Mouse (Mus musculus) heart, adult 18-20 months (tissue): ENCODE data around the gene Garnl3. TPM values are rescaled to one million over a fixed set of nuclear protein-coding genes. Genes with fewer than 3 reads are reported as not detected.
"Not testable (repeated sequence)": the region's sequence is repeated elsewhere in the genome, so short reads cannot be mapped to it uniquely, and the experiment has no call there.

Experiments used
- DNase-seq, 2 experiments: peaks; one replicate each; pipeline ENCODE4 v3.0.0; 2021 to 2022; ENCODE audit warnings: mixed read lengths in 1 of 2
- total RNA-seq, 2 experiments: library from RNA; stranded (reverse); gene quantifications; 2 replicates each; pipeline ENCODE4 v1.2.3; 2021

Garnl3 gene
- total RNA-seq, 2 experiments from 2014 or later: 2.2 to 2.6 TPM

GRCm38 (mm10) chr2:33025040-33025439 is 106.4 kb downstream of the Garnl3 start:
- peak in 1 of 2 experiments; percentile 41 for DNase-seq

DNA sequence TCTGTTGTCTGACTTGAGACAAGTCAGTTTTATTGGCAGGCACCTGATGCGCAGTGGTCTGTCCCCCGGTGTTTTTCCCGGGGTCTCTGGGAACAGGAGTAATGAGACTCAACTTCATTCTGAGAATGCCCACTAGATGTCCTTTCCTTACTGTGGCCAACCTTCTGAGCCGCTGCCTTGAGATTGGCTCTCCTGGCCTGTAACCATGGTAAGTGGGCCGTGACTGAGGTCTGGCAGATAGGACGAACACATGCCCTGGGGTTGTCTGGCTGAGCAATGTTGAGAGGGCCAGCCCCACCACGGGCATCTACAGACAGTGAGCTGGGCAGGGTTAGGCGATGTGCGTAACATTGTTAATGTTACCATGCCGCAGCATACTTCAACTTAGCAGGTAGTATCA is 106.9 kb downstream of the Garnl3 start:
- peak; percentile 25 to 50 for DNase-seq

DNA sequence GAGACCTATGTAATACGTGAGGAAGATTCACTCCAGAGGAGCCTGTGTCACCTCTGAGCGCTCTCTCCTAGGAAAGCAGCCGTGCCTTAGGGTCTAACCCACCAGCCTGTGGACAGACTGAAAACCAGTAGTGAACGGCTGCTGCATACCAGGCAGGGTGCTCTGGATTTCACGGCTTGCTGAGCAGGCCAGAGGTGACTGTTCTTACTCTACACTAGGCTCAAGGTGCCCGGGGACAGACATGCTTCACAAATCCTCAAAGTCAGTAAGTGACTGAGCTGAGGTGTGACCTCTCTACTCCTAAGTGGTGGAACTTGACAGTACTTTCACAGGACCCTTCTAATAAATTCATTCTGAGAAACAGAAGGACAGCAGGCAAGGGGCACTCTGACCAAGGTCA is 108.6 kb downstream of the Garnl3 start:
- DNase-seq: no peak

DNA sequence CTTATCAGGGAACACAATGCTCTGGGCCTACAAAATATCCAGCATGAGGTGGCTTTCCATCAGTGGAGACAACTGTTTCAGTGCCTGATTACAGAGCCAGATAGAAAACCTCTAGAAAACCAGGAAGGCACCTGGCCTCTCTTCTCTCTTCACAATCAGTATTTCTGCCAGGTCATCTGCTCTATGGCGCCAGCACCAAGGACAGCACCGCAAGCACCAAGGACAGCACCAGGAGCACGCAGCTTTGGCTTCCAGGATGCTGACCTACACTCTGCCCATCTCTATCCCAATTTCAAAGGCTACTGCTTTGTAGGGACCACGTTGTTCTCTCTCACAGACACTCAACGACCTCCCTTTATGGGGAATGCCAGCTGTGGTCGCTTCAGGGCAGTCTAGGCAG is 113.4 kb downstream of the Garnl3 start:
- peak; percentile 31 to 75 for DNase-seq

GRCm38 (mm10) chr2:33017191-33017590 is 114.3 kb downstream of the Garnl3 start:
- no peak for DNase-seq

DNA sequence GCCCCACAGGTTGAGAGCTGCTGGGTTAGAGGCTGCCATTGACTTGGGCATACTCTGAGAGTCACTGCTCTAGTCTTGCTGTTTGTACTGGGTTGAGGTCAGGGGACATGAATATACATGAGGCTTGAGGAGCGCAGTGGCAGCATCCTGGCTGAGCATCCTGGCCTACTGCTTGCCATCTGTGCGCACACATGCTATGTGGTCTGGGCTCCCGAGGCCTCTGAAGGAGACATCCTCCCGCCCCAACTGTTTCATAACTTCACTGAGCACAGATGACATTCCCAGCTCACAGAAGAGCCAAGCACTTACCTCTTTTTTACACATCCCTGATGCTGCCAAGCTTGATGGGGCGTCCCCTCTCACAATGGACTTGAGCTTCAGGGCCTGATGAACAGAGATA is 116.6 kb downstream of the Garnl3 start:
- DNase-seq: no peak

GRCm38 (mm10) chr2:33009055-33009454 is 122.4 kb downstream of the Garnl3 start:
- not testable (repeated sequence) for DNase-seq

DNA sequence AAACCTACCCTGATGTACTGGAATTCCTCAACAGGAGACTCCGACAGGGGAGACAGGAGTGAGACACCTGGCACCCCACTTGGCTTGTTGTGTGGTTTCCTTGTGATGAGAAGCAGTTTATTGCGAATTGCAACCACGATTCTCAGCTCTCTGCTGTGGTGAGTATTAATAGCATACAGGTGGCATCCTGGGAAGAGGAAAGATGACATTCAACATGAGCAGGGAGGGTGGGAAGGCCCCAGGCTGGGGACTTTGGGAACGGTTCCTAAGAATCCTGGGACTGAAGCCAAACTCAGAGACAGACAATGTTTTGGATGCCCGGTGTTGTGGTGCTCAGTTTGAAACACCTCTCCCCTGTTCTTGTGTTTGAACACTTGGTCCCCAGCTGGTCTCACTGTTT is 126.4 kb downstream of the Garnl3 start:
- DNase-seq: peak; percentile 12 to 15

DNA sequence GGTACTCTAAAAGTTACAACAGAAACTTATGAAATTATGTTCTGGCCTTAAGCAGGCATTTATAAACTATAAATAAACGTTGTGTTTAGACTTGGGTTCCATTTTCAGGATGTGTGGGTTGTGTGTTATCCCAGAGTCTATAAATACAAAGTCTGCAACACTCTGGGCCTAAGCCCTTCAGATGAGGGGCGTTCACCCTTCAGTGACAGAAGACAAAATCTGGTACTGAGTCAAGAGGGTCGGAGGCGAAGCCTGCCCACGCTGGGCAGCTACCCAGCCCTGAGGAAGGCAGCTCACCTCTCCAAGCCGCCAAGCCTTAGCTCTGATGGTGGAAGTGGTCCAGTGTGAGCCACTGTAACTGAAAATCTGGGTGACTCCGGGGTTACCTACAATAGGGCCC is 129.3 kb downstream of the Garnl3 start:
- DNase-seq: no peak

GRCm38 (mm10) chr2:32999752-33000151 is 131.7 kb downstream of the Garnl3 start:
- no peak for DNase-seq

DNA sequence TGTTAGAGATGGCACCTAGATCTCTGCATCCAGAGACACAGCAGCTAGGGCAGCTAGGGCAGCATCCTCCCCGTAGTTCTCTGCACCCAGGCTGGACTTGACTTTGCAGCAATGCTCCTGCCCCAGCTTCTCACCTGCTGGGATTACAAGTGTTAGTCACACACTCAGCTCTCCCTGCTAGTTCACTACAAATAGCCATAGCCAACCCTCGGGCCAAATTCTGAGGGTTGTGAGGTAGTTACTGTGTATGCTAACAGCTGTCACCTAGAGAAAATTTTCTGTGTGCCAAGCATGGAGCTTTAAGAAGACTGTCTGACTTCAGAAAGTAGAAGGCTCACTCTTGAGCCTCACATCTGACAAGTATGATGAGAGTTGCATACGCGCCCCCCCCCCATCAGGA is 133.7 kb downstream of the Garnl3 start:
- no peak for DNase-seq

DNA sequence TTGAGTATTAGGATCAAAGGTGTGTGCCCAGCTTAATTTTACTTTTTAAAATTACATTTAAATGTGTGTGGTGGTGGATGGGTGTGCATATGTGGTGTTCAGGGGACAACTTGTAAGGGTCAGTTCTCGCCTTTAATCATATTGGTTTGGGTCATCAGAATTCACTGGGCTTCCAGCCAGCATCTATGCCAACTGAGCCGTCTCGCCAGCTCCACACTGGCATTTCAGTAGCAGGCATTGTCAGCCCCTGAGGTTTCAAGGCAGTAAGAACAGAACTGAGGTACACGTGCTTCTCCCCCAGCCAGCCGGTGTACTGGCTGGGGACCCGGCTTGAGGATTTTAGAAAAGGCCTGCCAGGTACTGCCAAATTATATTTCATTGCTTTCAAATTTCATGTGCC is 134.4 kb downstream of the Garnl3 start:
- DNase-seq: no peak

GRCm38 (mm10) chr2:32992130-32992529 is 139.3 kb downstream of the Garnl3 start:
- DNase-seq: peak in 1 of 2 experiments; percentile 51

GRCm38 (mm10) chr2:32990167-32990832 is 141.2 kb downstream of the Garnl3 start:
- DNase-seq: no peak

DNA sequence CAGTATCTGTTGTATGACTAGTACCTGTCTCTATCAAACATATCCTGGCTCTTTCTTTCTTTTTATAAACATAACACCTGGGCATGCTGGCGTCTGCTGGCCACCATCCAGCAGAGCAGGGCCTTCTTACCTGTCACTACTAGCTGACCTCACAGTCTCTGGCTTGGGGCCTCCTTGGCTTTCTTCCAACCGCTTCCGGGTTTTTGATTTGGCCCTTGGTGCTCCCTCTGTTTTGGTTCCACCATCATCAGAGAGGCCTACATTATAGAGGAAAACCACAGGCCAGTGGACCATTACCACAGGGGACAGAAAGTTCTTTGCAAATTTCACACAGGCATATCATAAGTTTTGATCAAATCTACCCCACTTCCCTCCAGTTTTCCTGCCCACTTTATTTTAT is 142.1 kb downstream of the Garnl3 start:
- no peak for DNase-seq

DNA sequence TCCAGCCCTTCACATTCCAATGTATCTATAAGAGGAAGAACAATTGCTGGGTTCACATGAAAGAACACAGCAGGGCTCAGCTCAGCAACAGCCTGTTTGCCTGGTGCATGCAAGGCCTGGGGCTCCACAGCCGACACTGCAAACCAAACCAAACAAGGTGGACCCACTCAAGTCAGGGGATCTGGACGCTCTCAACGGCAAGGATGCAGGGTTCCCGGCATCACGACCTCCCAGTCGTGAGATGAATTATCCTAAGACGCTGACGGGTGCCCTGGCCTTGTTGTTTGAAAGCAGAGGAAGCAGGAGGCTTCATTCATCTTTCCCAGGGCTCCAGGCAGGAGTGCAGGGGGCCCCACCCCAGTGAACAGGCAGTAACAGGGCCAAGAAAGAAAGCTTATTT is 145.6 kb downstream of the Garnl3 start:
- DNase-seq: no peak

GRCm38 (mm10) chr2:32983617-32984016 is 147.8 kb downstream of the Garnl3 start:
- no peak for DNase-seq

DNA sequence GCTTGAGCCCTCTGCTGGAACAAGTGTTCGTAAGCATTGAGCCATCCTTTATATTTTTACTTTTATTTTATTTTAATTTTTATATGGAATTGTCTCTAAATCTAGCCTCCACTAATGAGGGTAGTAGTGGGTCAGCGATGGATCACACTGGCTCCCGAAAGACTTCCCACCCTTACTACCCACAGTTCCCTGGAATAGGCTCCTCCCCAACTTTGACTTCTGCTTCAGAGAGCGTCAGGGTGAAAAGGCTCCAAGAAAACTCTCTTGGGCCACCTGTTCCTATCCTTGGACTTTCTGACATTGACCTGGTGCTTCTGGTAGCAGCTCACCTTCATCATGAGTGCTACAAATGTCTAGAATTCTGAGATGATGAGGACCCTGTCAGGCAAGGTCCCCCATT is 148.8 kb downstream of the Garnl3 start:
- peak; percentile 50 to 64 for DNase-seq

DNA sequence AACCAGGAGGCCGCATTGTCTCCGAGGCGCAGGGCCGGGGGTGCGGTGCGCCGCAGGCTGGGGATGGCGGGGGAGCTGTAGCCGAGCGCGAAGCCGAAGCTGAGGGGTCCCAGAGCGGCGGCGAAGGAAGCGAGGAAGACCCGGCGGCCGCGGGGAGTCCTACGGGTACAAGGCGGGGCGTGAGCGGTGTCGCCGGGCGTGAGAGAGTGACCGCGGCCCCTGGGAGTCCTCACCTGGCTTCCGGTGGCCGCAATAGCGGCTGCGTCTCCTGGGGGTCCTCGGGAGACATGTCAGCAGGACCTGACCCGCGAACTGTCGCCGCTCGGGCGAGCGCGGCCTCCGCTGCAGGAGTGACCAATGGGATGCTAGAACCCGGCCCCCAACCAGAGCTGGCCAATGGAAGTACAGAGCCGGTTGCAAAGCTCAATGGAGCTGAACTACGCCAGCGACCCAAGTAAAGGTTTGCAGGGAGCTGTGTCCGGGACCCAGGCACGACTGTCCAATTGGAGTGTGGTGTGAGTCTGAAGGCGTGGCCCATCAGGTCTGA is 149.7 kb downstream of the Garnl3 start, which contains the start of gene Slc2a8:
TSS of gene Slc2a8 (minus strand) at position 359 of the 547 bp plus-strand sequence.
- peak; percentile 92 to 97 for DNase-seq

DNA sequence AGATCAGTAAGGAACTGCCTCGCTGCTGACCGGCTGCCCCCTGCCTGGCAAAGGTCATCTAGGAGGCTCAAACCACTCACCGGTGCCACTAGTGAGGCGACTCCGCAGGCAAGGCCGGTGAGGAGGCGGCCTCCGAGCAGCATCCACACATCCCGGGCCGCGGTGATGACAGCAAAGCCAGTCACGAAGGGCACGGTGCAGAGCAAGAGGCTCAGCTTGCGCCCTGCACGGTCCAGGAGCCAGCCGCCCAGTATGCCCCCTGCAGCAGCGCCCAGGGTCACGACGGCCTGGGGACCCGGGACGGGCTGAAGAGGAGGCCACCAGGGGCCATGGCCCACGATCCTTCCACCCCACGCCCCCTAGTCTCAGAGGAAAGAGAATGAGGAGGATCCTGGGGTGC is 150.2 kb downstream of the Garnl3 start:
- no peak for DNase-seq

- no peak for DNase-seq
Observed at GRCm38 (mm10) chr2:32979675-32980074, 151.8 kb downstream of the Garnl3 start.

GRCm38 (mm10) chr2:32978675-32979074 is 152.8 kb downstream of the Garnl3 start:
- no peak for DNase-seq

DNA sequence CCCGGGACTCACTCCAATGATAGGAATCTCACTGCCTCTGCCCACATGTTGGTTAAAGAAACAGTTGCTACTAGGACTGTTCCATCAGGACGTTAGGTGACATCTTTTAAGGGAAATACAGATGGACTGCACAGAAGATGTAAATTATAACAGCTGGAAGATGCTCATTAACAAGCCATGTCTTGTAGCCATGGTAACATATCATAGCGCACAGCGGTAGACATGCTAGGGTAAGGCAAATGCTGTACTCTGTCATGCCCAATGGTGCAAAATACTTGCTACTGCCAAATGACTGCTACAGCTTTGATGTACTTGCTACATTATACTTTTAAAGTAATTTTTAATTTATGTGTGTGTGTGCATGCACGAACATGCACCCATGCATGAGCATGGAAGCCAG is 154.3 kb downstream of the Garnl3 start:
- DNase-seq: no peak

DNA sequence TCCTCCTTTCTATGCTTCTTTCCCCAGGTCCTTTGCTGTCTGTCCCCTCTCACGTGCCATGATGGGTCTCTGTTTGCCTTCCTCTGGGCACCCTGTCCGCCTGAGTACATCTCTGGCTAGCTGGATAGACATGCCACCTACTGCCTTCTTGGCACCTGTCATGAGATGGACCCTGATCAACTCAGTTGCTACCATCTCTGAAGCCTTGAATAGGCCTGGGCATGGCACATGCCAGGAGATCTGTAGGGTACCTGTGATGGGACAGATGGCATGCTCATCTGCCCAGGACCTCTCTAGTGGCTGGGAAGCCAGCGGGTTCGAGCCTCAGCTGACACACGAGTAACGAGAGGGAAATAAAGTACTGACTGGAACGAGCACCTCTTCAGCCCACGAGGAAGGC is 157.2 kb downstream of the Garnl3 start:
- DNase-seq: no peak
